Mouse (Mus musculus) limb, embryonic 13.5 days (tissue): ENCODE measurements around the gene H2-DMb2. TPM values are rescaled to one million over a fixed set of nuclear protein-coding genes. Genes with fewer than 3 reads are reported as not detected.

Experiments used
- ATAC-seq: fragments of 200-750 bp; cut with Nextera tagmentation; 2 replicates; pipeline ENCODE4 v1.8.0; 2017; ENCODE audit warnings: low read depth, moderate number of reproducible peaks, moderate TSS enrichment; ENCODE audit not compliant: low FRiP score
- H3K27ac ChIP-seq: fragments of 300-500 bp; sonication (generic); 2 replicates; pipeline ENCODE4 v1.5.1; 2015; ENCODE audit warnings: inconsistent platforms, mild to moderate bottlenecking, moderate library complexity
- H3K27me3 ChIP-seq: fragments of 300-500 bp; sonication (generic); 2 replicates; pipeline ENCODE4 v1.6.1; 2015; ENCODE audit warnings: mild to moderate bottlenecking, inconsistent platforms
- H3K36me3 ChIP-seq: fragments of 300-500 bp; sonication (generic); 2 replicates; pipeline ENCODE4 v1.6.1; 2015; ENCODE audit warnings: inconsistent platforms, mild to moderate bottlenecking, moderate library complexity
- H3K4me1 ChIP-seq: fragments of 300-500 bp; sonication (generic); 2 replicates; pipeline ENCODE4 v1.6.1; 2015; ENCODE audit warnings: inconsistent platforms
- H3K4me2 ChIP-seq: fragments of 300-500 bp; sonication (generic); replicated peaks from 2 replicates; pipeline ENCODE4 v1.6.1; 2015; ENCODE audit warnings: inconsistent platforms, mild to moderate bottlenecking, moderate library complexity
- H3K4me3 ChIP-seq: fragments of 300-500 bp; sonication (generic); 2 replicates; pipeline ENCODE4 v1.5.1; 2015; ENCODE audit warnings: moderate library complexity, mild to moderate bottlenecking, inconsistent platforms
- H3K9ac ChIP-seq: fragments of 300-500 bp; sonication (generic); 2 replicates; pipeline ENCODE4 v1.6.1; 2015; ENCODE audit warnings: mild to moderate bottlenecking, inconsistent platforms
- H3K9me3 ChIP-seq: fragments of 300-500 bp; sonication (generic); 2 replicates; pipeline ENCODE4 v1.6.1; 2016; ENCODE audit warnings: inconsistent platforms
- WGBS: fragments of 180-500 bp; shearing (Covaris S2); methylation state at CpG from one replicate; pipeline ENCODE4 v1.1.7; 2015; 5-methylcytosine and 5-hydroxymethylcytosine counted together
- polyA plus RNA-seq: library from polyadenylated mRNA; unstranded; fragments of >200 nt; fragmentation: Nextera tagmentation; extraction: Ambion mirVana; gene quantifications from 2 replicates; pipeline ENCODE4 v1.2.1, GENCODE M21; 2015

H2-DMb2 gene
- polyA plus RNA-seq, 1 experiment from 2014 or later: 0.38 TPM

- no peak overlapping the region for H3K4me3 ChIP-seq
- peaks cover 12% of the 10 kb centered on the region; the same call in 1 of the 2 replicates for H3K4me1 ChIP-seq
- H3K9ac ChIP-seq: no peak overlapping the region
- no peaks in the 10 kb centered on the region for H3K27me3 ChIP-seq
- H3K36me3 ChIP-seq: peaks cover 51% of the 10 kb centered on the region
- no peak for ATAC-seq
- H3K27ac ChIP-seq: no peak overlapping the region
- H3K9me3 ChIP-seq: no peaks in the 10 kb centered on the region
- no peak overlapping the region for H3K4me2 ChIP-seq
- 84% methylated on average over 5 of the region's 6 CpGs for WGBS
These were observed 34.6 kb upstream of the H2-DMb2 start for GRCm38 (mm10) chr17:34108460-34108859.

DNA sequence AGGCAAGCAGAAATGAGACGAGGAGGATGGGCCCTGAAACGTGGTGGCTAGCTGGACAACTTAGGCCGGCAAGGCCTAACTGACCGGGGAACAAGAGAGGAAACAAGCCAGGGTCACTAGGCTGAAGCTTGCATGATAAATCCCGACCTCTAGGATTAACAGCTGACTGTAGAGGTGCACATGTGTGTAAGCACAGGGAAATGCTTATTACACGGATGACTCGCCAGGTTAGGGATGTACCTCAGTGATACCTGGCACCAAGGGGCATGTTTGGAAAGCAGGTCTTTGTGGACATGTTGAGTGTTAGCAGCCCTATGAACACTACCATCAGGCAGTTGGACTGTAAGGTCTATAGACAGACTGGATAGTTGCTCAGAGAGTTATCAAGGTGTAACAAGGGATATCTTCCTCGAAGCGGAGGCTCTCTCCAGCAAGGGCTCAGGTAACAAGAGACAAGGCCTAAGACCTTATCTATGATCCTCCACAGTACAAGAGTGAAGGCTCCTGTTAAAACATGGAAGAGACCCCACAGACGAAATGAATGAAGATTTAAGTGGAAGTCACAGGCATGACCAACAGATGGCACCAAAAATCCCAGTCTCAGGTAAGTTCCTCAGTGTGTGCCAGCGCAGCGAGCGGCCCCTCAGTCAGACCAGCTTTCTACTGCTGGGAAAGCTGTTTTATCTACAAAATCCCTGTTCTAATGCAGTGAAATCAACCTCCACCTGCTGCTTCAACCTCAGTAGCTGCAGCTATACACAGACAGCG, 33.9 kb upstream of the H2-DMb2 start:
- H3K9ac ChIP-seq: no peak overlapping the region
- H3K36me3 ChIP-seq: peaks cover 58% of the 10 kb centered on the region
- H3K27me3 ChIP-seq: no peaks in the 10 kb centered on the region
- H3K9me3 ChIP-seq: no peaks in the 10 kb centered on the region
- 75% methylated on average over 14 of the region's 14 CpGs for WGBS
- H3K4me3 ChIP-seq: no peak overlapping the region
- no peak overlapping the region for H3K4me2 ChIP-seq
- ATAC-seq: no peak
- H3K4me1 ChIP-seq: peaks cover 14% of the 10 kb centered on the region; the same call in 1 of the 2 replicates
- peak overlapping the region; percentile 22; the same call in 1 of the 2 replicates for H3K27ac ChIP-seq

- 55% methylated on average over 3 of the region's 3 CpGs for WGBS
- Histone ChIP-seq H3K27ac (peak overlapping the region; percentile 22; the same call in 1 of the 2 replicates), H3K4me3 (no peak overlapping the region), H3K9me3 (no peaks in the 10 kb centered on the region), H3K9ac (no peak overlapping the region), H3K27me3 (no peaks in the 10 kb centered on the region), H3K36me3 (peaks cover 64% of the 10 kb centered on the region), H3K4me1 (peaks cover 14% of the 10 kb centered on the region; the same call in 1 of the 2 replicates), H3K4me2 (no peak overlapping the region)
- peak; percentile 33; the same call in 1 of the 2 replicates for ATAC-seq
These were observed 33.3 kb upstream of the H2-DMb2 start for GRCm38 (mm10) chr17:34109806-34110195.

DNA sequence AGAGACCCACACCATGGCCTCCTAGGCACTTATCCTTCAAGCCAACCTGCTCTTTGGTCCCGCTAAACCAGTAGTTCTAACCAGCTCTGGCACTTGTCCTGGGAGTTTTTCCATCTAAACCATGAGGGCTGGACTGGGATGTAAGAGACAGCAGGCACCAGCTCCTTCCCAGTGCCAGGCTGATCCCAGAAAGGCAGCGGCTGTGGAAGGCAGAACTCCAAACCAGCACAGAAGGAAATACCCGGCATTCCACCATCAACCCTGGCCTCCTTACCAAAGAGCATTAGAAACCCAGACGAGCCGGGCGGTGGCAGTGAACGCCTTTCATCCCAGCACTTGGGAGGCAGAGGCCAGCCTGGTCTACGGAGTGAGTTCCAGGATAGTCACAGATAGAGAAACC, 32.8 kb upstream of the H2-DMb2 start:
- Histone ChIP-seq H3K4me1 (peaks cover 15% of the 10 kb centered on the region; the same call in 1 of the 2 replicates), H3K36me3 (peaks cover 69% of the 10 kb centered on the region), H3K27me3 (no peaks in the 10 kb centered on the region), H3K9ac (no peak overlapping the region), H3K9me3 (no peaks in the 10 kb centered on the region), H3K4me3 (no peak overlapping the region), H3K4me2 (no peak overlapping the region), H3K27ac (peak overlapping the region; percentile 33; the same call in 1 of the 2 replicates)
- 61% methylated on average over 8 of the region's 8 CpGs for WGBS
- ATAC-seq: 0 out of 2 replicates have a peak, but pooled peaks have one; percentile 4

DNA sequence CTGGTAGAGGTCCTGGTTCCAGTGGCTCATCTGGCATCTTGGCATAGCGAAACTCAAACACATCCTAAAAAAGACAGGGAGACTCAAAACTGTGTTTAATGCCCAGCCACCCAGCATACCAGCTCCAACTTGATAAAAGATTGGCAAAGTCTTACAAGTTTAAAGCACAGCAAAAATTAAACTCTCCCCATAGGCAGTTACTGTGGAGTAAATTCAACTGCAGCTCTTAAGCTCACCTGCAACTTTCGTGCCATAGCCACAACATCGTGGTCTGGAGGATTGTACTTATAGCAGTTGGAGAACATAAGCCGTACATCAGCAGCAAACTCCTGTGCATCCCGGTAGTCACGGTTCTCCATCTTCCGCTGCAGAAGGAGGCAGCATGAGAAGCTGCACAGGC, 29.0 kb upstream of the H2-DMb2 start:
- H3K27me3 ChIP-seq: no peaks in the 10 kb centered on the region
- 93% methylated on average over 7 of the region's 7 CpGs for WGBS
- no peak overlapping the region for H3K4me2 ChIP-seq
- no peak overlapping the region for H3K27ac ChIP-seq
- no peak for ATAC-seq
- no peaks in the 10 kb centered on the region for H3K9me3 ChIP-seq
- no peak overlapping the region for H3K4me3 ChIP-seq
- H3K4me1 ChIP-seq: peaks cover 34% of the 10 kb centered on the region
- H3K36me3 ChIP-seq: peaks cover 96% of the 10 kb centered on the region
- no peak overlapping the region for H3K9ac ChIP-seq

GRCm38 (mm10) chr17:34116736-34117370, 26.3 kb upstream of the H2-DMb2 start:
- WGBS: 31% methylated on average over 7 of the region's 7 CpGs
- H3K36me3 ChIP-seq: peaks cover 69% of the 10 kb centered on the region
- H3K27ac ChIP-seq: no peak overlapping the region
- no peaks in the 10 kb centered on the region for H3K27me3 ChIP-seq
- H3K9ac ChIP-seq: peak overlapping the region; percentile 97
- H3K4me1 ChIP-seq: peaks cover 28% of the 10 kb centered on the region
- peak overlapping the region; percentile 99 for H3K4me3 ChIP-seq
- H3K4me2 ChIP-seq: peak overlapping the region; percentile 98
- ATAC-seq: no peak
- H3K9me3 ChIP-seq: no peaks in the 10 kb centered on the region

DNA sequence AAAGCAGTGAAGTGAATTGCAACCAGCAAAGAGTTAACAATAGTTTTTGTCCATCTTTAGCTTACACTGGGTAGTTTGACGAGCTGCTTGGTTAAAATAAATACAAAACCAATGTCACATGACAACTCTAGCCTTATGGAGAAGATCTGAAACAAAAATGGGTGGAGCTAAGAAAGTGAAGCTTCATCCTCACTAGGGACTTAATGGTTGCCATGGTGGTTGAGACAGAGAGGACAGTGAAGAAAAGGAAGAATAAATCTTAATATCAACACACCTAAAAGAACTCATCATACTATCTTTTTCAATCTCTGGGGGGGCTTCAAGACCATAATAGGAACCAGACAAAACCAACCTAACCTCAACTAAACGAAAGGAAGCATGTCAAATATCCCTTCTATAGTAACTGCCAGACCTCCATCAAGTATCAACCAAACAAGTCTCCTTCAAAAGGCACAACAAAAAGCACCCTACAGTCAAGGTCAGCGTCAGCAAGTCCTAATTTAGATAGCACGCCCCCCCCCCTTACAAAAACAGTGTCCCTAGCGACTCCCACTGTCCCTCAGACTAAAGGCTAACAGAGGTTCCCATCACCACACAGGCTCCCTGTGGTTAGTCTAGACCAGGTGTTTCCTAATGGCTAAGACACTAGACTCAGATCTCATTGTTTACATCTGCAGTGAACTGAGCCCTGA, 25.5 kb upstream of the H2-DMb2 start:
- H3K9ac ChIP-seq: peak overlapping the region; percentile 97
- H3K4me3 ChIP-seq: peak overlapping the region; percentile 99
- H3K4me2 ChIP-seq: peak overlapping the region; percentile 98
- H3K9me3 ChIP-seq: no peaks in the 10 kb centered on the region
- H3K27ac ChIP-seq: no peak overlapping the region
- H3K4me1 ChIP-seq: peaks cover 28% of the 10 kb centered on the region
- WGBS: 2% methylated on average over 5 of the region's 5 CpGs
- no peaks in the 10 kb centered on the region for H3K27me3 ChIP-seq
- peaks cover 62% of the 10 kb centered on the region for H3K36me3 ChIP-seq
- ATAC-seq: no peak

DNA sequence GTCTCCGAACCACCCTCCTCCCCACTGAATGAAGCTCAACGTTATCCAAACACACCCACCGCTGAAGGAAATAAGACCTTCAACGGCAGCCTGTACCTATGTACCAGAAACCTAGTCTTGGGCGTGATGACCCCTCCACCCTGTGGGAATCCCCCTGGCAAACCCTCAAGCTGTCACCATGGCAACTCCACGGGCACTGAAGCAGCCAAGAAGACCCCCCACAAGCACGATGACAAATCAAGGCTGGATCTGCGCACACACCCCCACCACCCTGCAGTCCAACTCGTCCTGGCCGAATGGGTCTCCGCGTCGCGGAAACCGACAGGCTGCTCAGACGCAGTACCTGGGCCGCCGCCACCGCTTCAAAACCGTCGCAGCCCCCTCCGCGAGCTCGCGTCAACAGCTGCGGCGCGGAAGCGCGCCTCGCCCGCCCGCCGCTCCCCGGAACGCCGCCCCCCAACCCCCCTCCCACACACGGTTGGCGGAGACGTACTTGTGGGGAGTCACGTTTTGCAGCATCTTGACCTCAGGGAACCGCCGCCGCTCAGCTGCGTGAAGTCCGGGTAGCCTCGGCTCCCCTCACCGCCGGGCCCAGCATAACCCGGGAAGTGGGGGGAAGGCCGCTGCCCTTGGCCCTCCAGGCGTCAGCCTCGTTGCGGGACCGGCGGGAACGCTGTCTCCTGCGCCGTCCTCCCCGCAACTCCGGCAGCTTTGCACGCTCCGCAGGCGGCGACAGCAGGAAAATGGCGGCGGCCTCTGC, 24.8 kb upstream of the H2-DMb2 start:
- no peak for ATAC-seq
- Histone ChIP-seq H3K4me2 (peak overlapping the region; percentile 98), H3K4me1 (peaks cover 23% of the 10 kb centered on the region), H3K9ac (peak overlapping the region; percentile 97), H3K4me3 (peak overlapping the region; percentile 99), H3K9me3 (no peaks in the 10 kb centered on the region), H3K27ac (peak overlapping the region; percentile 84), H3K27me3 (no peaks in the 10 kb centered on the region), H3K36me3 (peaks cover 55% of the 10 kb centered on the region)
- WGBS: under 1% methylated on average over 67 of the region's 67 CpGs

DNA sequence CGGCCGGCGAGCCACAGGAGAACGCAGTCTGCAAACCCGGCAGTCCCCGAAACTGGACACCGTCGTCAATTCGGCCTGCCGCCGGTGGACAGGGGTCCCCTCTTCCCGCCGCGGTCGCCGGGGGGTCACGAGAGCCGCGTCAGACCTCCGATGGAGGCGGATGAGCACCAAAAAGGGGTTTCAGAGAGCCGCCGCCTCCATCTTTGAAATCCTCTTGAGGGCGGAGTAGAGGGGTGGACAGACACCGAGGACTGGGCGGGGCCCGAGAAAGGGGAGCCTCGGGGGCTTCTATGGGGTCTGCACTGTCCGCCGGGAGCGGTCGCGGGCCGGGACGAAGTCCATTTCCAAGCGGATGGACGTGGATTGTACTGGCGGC, 24.2 kb upstream of the H2-DMb2 start:
- H3K27ac ChIP-seq: peak overlapping the region; percentile 84
- peak overlapping the region; percentile 98 for H3K4me2 ChIP-seq
- peak overlapping the region; percentile 97 for H3K9ac ChIP-seq
- no peak for ATAC-seq
- WGBS: under 1% methylated on average over 38 of the region's 38 CpGs
- no peaks in the 10 kb centered on the region for H3K27me3 ChIP-seq
- peaks cover 25% of the 10 kb centered on the region for H3K4me1 ChIP-seq
- peak overlapping the region; percentile 99 for H3K4me3 ChIP-seq
- H3K9me3 ChIP-seq: no peaks in the 10 kb centered on the region
- peaks cover 49% of the 10 kb centered on the region for H3K36me3 ChIP-seq

GRCm38 (mm10) chr17:34119249-34120179, 23.6 kb upstream of the H2-DMb2 start, which contains the start of gene H2-DMa:
Gene H2-DMa (plus strand): TSS chr17:34119541.
- Histone ChIP-seq H3K9me3 (no peaks in the 10 kb centered on the region), H3K27ac (peak within 1 kb of the TSS; percentile 100), H3K4me2 (peak within 1 kb of the TSS; percentile 98), H3K36me3 (peaks cover 43% of the 10 kb centered on the region), H3K27me3 (no peaks in the 10 kb centered on the region), H3K9ac (peak within 1 kb of the TSS; percentile 97), H3K4me3 (peak within 1 kb of the TSS; percentile 99), H3K4me1 (peaks cover 30% of the 10 kb centered on the region)
- ATAC-seq: peak; percentile 74
- under 1% methylated on average over 96 of the region's 96 CpGs for WGBS
